Mouse (Mus musculus) MEL (cell line): ENCODE results near the gene Ybx2. TPM values are rescaled to one million over a fixed set of nuclear protein-coding genes. Genes with fewer than 3 reads are reported as not detected.
A peak's percentile ranks its signal among the peaks of the same experiment; 100 is the strongest.

Experiments used
- DNase-seq: peaks from one replicate; pipeline ENCODE4 v3.0.0; 2011; ENCODE audit warnings: low read depth, low spot score
- H3K27ac ChIP-seq: 2 replicates; pipeline ENCODE4 v1.5.1; 2012; ENCODE audit warnings: low read depth, mild to moderate bottlenecking, control low read depth, low read length, moderate library complexity; ENCODE audit not compliant: control insufficient read depth
- H3K27me3 ChIP-seq, 2 experiments: fragments of 150-350 bp in 1 of 2; sonication (generic) in 1 of 2; 2 replicates each; pipeline ENCODE4 v1.6.1; 2012; ENCODE audit warnings: low read length in 2 of 2, mild to moderate bottlenecking in 2 of 2, improper control_type of control experiment in 1 of 2, moderate library complexity in 1 of 2; ENCODE audit not compliant: insufficient read depth in 2 of 2, control insufficient read depth in 1 of 2
- H3K36me3 ChIP-seq, 2 experiments: 2 replicates each; pipeline ENCODE4 v1.6.1; 2012 to 2014; ENCODE audit warnings: low read length in 2 of 2, improper control_type of control experiment in 1 of 2, inconsistent platforms in 1 of 2, mild to moderate bottlenecking in 1 of 2; ENCODE audit not compliant: insufficient read depth in 2 of 2, control insufficient read depth in 1 of 2
- H3K4me1 ChIP-seq, 2 experiments: fragments of 150-350 bp in 1 of 2; sonication (generic) in 1 of 2; 2 replicates each; pipeline ENCODE4 v1.6.1; 2012; ENCODE audit warnings: low read length in 2 of 2, improper control_type of control experiment in 1 of 2, mild to moderate bottlenecking in 1 of 2; ENCODE audit not compliant: insufficient read depth in 2 of 2, control insufficient read depth in 1 of 2
- H3K4me3 ChIP-seq, 2 experiments: fragments of 150-350 bp in 1 of 2; sonication (generic) in 1 of 2; 2 replicates each; pipeline ENCODE4 v1.5.1; 2012; ENCODE audit warnings: low read depth in 2 of 2, low read length in 2 of 2, mild to moderate bottlenecking in 2 of 2, moderate library complexity in 2 of 2, control low read depth in 1 of 2, improper control_type of control experiment in 1 of 2; ENCODE audit not compliant: control insufficient read depth in 1 of 2, insufficient read depth in 1 of 2
- H3K79me2 ChIP-seq: 2 replicates; pipeline ENCODE4 v1.6.1; 2012; ENCODE audit warnings: mild to moderate bottlenecking, low read length, moderate library complexity; ENCODE audit not compliant: control insufficient read depth, poor library complexity, insufficient read depth
- H3K9ac ChIP-seq: 2 replicates; pipeline ENCODE4 v1.6.1; 2012; ENCODE audit warnings: low read depth, mild to moderate bottlenecking, control low read depth, low read length, moderate library complexity; ENCODE audit not compliant: control insufficient read depth, poor library complexity, severe bottlenecking
- H3K9me3 ChIP-seq: fragments of 150-350 bp; sonication (generic); replicated peaks from 2 replicates; pipeline ENCODE4 v1.6.1; 2012; ENCODE audit warnings: mild to moderate bottlenecking, low read length, improper control_type of control experiment, moderate library complexity; ENCODE audit not compliant: insufficient read depth
- BHLHE40 ChIP-seq: IDR thresholded peaks from 2 replicates; pipeline ENCODE4 v1.6.1; 2012; ENCODE audit warnings: low read depth, mild to moderate bottlenecking, inconsistent platforms, low read length, improper control_type of control experiment, borderline replicate concordance
- CHD1 ChIP-seq: IDR thresholded peaks from 2 replicates; pipeline ENCODE4 v1.6.1; 2012; ENCODE audit warnings: low read depth, mild to moderate bottlenecking, inconsistent platforms, low read length, improper control_type of control experiment
- CHD2 ChIP-seq: IDR thresholded peaks from 2 replicates; pipeline ENCODE4 v1.6.1; 2011; ENCODE audit warnings: low read length, improper control_type of control experiment
- E2F4 ChIP-seq: IDR thresholded peaks from 2 replicates; pipeline ENCODE4 v1.6.1; 2011; ENCODE audit warnings: low read depth, low read length, improper control_type of control experiment, borderline replicate concordance
- ELF1 ChIP-seq: IDR thresholded peaks from 2 replicates; pipeline ENCODE4 v1.6.1; 2014; ENCODE audit warnings: low read depth, mild to moderate bottlenecking, inconsistent platforms, low read length, improper control_type of control experiment, moderate library complexity
- ETS1 ChIP-seq: IDR thresholded peaks from 2 replicates; pipeline ENCODE4 v1.6.1; 2012; ENCODE audit warnings: low read depth, mild to moderate bottlenecking, inconsistent platforms, low read length, improper control_type of control experiment, moderate library complexity
- GABPA ChIP-seq: IDR thresholded peaks from 2 replicates; pipeline ENCODE4 v1.6.1; 2012; ENCODE audit warnings: low read depth, mild to moderate bottlenecking, inconsistent platforms, low read length, improper control_type of control experiment, moderate library complexity
- GATA1 ChIP-seq: IDR thresholded peaks from 2 replicates; pipeline ENCODE4 v1.6.1; 2011; ENCODE audit warnings: low read depth, low read length, improper control_type of control experiment
- JUND ChIP-seq: IDR thresholded peaks from 2 replicates; pipeline ENCODE4 v1.6.1; 2011; ENCODE audit warnings: low read depth, mild to moderate bottlenecking, improper control_type of control experiment, low read length
- MAFK ChIP-seq: IDR thresholded peaks from 2 replicates; pipeline ENCODE4 v1.6.1; 2011; ENCODE audit warnings: low read depth, mild to moderate bottlenecking, low read length, improper control_type of control experiment, borderline replicate concordance
- MAX ChIP-seq: IDR thresholded peaks from 2 replicates; pipeline ENCODE4 v1.6.1; 2011; ENCODE audit warnings: low read length, improper control_type of control experiment
- MAZ ChIP-seq: IDR thresholded peaks from 2 replicates; pipeline ENCODE4 v1.6.1; 2012; ENCODE audit warnings: low read depth, mild to moderate bottlenecking, inconsistent platforms, low read length, improper control_type of control experiment
- MEF2A ChIP-seq: IDR thresholded peaks from 2 replicates; pipeline ENCODE4 v1.6.1; 2014; ENCODE audit warnings: low read depth, mild to moderate bottlenecking, inconsistent platforms, low read length, improper control_type of control experiment; ENCODE audit not compliant: poor library complexity, insufficient replicate concordance, severe bottlenecking; ENCODE audit errors: extremely low read depth
- MXI1 ChIP-seq: IDR thresholded peaks from 2 replicates; pipeline ENCODE4 v1.6.1; 2011; ENCODE audit warnings: mild to moderate bottlenecking, low read depth, low read length, improper control_type of control experiment
- MYB ChIP-seq: IDR thresholded peaks from 2 replicates; pipeline ENCODE4 v1.6.1; 2011; ENCODE audit warnings: mild to moderate bottlenecking, low read depth, low read length, improper control_type of control experiment
- MYC ChIP-seq: IDR thresholded peaks from 2 replicates; pipeline ENCODE4 v1.6.1; 2011; ENCODE audit warnings: low read depth, mild to moderate bottlenecking, low read length, improper control_type of control experiment, moderate library complexity
- POLR2A ChIP-seq, 2 experiments: IDR thresholded peaks; 2 replicates each; pipeline ENCODE4 v1.6.1; 2011 to 2012; ENCODE audit warnings: low read length in 2 of 2, mild to moderate bottlenecking in 2 of 2, control low read depth in 1 of 2, improper control_type of control experiment in 1 of 2, low read depth in 1 of 2, moderate library complexity in 1 of 2; ENCODE audit not compliant: control insufficient read depth in 1 of 2, insufficient read depth in 1 of 2, poor library complexity in 1 of 2
- POLR2AphosphoS2 ChIP-seq: IDR thresholded peaks from 2 replicates; pipeline ENCODE4 v1.6.1; 2011; ENCODE audit warnings: low read length, improper control_type of control experiment
- POLR2AphosphoS5 ChIP-seq: IDR thresholded peaks from 2 replicates; pipeline ENCODE4 v1.6.1; 2012; ENCODE audit warnings: low read depth, borderline replicate concordance, mild to moderate bottlenecking, inconsistent platforms, low read length, moderate library complexity, mixed read lengths
- RAD21 ChIP-seq: IDR thresholded peaks from 2 replicates; pipeline ENCODE4 v1.6.1; 2011; ENCODE audit warnings: mild to moderate bottlenecking, low read depth, low read length, improper control_type of control experiment
- RCOR1 ChIP-seq: IDR thresholded peaks from 2 replicates; pipeline ENCODE4 v1.6.1; 2012; ENCODE audit warnings: low read depth, mild to moderate bottlenecking, inconsistent platforms, low read length, improper control_type of control experiment
- SMC3 ChIP-seq: IDR thresholded peaks from 2 replicates; pipeline ENCODE4 v1.6.1; 2011; ENCODE audit warnings: low read depth, low read length, improper control_type of control experiment
- TBP ChIP-seq: IDR thresholded peaks from 2 replicates; pipeline ENCODE4 v1.8.0; 2011; ENCODE audit warnings: low read depth, low read length, improper control_type of control experiment
- UBTF ChIP-seq: IDR thresholded peaks from 2 replicates; pipeline ENCODE4 v1.6.1; 2012; ENCODE audit warnings: low read depth, mild to moderate bottlenecking, inconsistent platforms, low read length, improper control_type of control experiment, moderate library complexity, borderline replicate concordance; ENCODE audit not compliant: insufficient read depth
- USF2 ChIP-seq, 2 experiments: IDR thresholded peaks; 2 replicates each; pipeline ENCODE4 v1.6.1; 2011 to 2012; ENCODE audit warnings: improper control_type of control experiment in 2 of 2, low read length in 2 of 2, borderline replicate concordance in 1 of 2, inconsistent platforms in 1 of 2, low read depth in 1 of 2, mild to moderate bottlenecking in 1 of 2; ENCODE audit not compliant: insufficient read depth in 1 of 2
- ZC3H11A ChIP-seq: IDR thresholded peaks from 2 replicates; pipeline ENCODE4 v1.6.1; 2012; ENCODE audit warnings: low read depth, mild to moderate bottlenecking, inconsistent platforms, low read length, improper control_type of control experiment
- ZKSCAN1 ChIP-seq: IDR thresholded peaks from 2 replicates; pipeline ENCODE4 v1.6.1; 2012; ENCODE audit warnings: low read depth, mild to moderate bottlenecking, inconsistent platforms, low read length, improper control_type of control experiment, moderate library complexity
- ZMIZ1 ChIP-seq: IDR thresholded peaks from 2 replicates; pipeline ENCODE4 v1.6.1; 2012; ENCODE audit warnings: low read depth, mild to moderate bottlenecking, inconsistent platforms, low read length, improper control_type of control experiment, moderate library complexity
- ZNF384 ChIP-seq: IDR thresholded peaks from 2 replicates; pipeline ENCODE4 v1.6.1; 2012; ENCODE audit warnings: low read depth, mild to moderate bottlenecking, inconsistent platforms, low read length, improper control_type of control experiment
- polyA plus RNA-seq, 2 experiments: library from polyadenylated mRNA; stranded (reverse) in 1 of 2; unstranded in 1 of 2; fragments of >175 nt in 1 of 2; fragments of >200 nt in 1 of 2; gene quantifications; 2 replicates each; pipeline versions ENCODE4 v1.2.1 to v1.2.4; 2012; ENCODE audit warnings: low replicate concordance in 2 of 2, low read depth in 1 of 2; ENCODE audit not compliant: insufficient read length in 2 of 2, insufficient read depth in 1 of 2, missing spikeins in 1 of 2
- total RNA-seq: library from RNA; depleted of rRNA; stranded (reverse); fragments of 300-350 nt; gene quantifications from 2 replicates; pipeline ENCODE4 v1.2.3, GENCODE M21; 2012

The Ybx2 gene
- total and polyA plus RNA-seq, 3 experiments, result 0.50 to 0.92 TPM; not detected in 1

DNA sequence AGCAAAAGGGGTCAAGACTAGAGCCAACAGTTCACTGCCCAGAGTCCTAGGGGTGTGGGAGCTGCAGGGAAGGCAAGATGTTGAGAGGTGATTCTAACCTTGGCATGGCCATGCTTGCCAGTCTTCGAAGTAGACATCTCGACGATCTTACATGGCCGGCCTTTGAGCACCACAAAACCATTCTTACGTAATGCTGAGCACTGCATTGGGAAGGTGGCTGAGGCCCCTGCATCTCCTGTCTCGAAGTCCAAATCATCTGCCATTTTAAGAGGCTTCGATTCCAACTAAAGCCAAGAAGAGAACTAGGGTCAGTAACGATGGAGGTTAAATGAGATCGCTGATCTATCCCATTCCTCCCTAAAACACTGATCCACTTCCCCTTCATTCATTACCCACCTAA lies 16.5 kb upstream of the Ybx2 start:
- peaks cover 60% of the 10 kb centered on the region for H3K79me2 ChIP-seq
- peak overlapping the region; percentile 73 to 96 for H3K4me3 ChIP-seq
- H3K27me3 ChIP-seq, result no peaks in the 10 kb centered on the region
- DNase-seq, result no peak
- H3K4me1 ChIP-seq, result peaks cover 13 to 48% of the 10 kb centered on the region in 2 experiments
- H3K9ac ChIP-seq, result peak overlapping the region; percentile 83
- H3K9me3 ChIP-seq, result no peaks in the 10 kb centered on the region
- H3K36me3 ChIP-seq, result peaks cover 22 to 62% of the 10 kb centered on the region in 2 experiments
- H3K27ac ChIP-seq, result peak overlapping the region; percentile 15
- TF ChIP-seq CHD2 (no peak), MYC (no peak), MAX (no peak), GABPA (no peak), ZKSCAN1 (no peak), CHD1 (no peak), RAD21 (no peak), MAZ (no peak), ELF1 (no peak), POLR2A (IDR thresholded peaks at IDR 0.05; ENCODE audit: control insufficient read depth in 1 of 2, insufficient read depth in 1 of 2, low read depth in 1 of 2, low read length in 2 of 2, poor library complexity in 1 of 2) (no peak), ZC3H11A (no peak), POLR2AphosphoS2 (no peak)

- peak; percentile 96 for DNase-seq
- Histone ChIP-seq H3K79me2 (peaks cover 52% of the 10 kb centered on the region), H3K9me3 (no peaks in the 10 kb centered on the region), H3K27me3 (no peaks in the 10 kb centered on the region), H3K4me3 (peak overlapping the region; percentile 73 to 96), H3K9ac (peak overlapping the region; percentile 83), H3K36me3 (peaks cover 22 to 61% of the 10 kb centered on the region in 2 experiments), H3K27ac (peak overlapping the region; percentile 80), H3K4me1 (peaks cover 13 to 48% of the 10 kb centered on the region in 2 experiments)
- TF ChIP-seq MAFK (peak; percentile 7; the same call in 1 of the 2 replicates), MEF2A (no peak), GATA1 (no peak), MYC (peak; percentile 67; the same call in 1 of the 2 replicates), RCOR1 (no peak), CHD1 (no peak; the same call in 1 of the 2 replicates), TBP (peak; percentile 88; the same call in 1 of the 2 replicates), RAD21 (no peak), MAX (peak; percentile 74), SMC3 (peak; percentile 15; the same call in 1 of the 2 replicates), MYB (peak; percentile 32; the same call in 1 of the 2 replicates), UBTF (no peak), CHD2 (no peak; the same call in 1 of the 2 replicates), MXI1 (peak; percentile 81), USF2 (IDR thresholded peaks at IDR 0.05; ENCODE audit: borderline replicate concordance in 1 of 2, insufficient read depth in 1 of 2, low read depth in 1 of 2, low read length in 2 of 2) (no peak), JUND (0 out of 2 replicates have a peak, but pooled peaks have one; percentile 48), POLR2AphosphoS2 (peak; percentile 77), E2F4 (peak; percentile 87), POLR2AphosphoS5 (no peak; the same call in 1 of the 2 replicates), ZMIZ1 (peak; percentile 95), ETS1 (no peak; the same call in 1 of the 2 replicates), ZNF384 (no peak; the same call in 1 of the 2 replicates), MAZ (peak; percentile 87; the same call in 1 of the 2 replicates), BHLHE40 (no peak)
Observed at GRCm38 (mm10) chr11:69919661-69920265, 15.8 kb upstream of the Ybx2 start.
